In genomic region chr5:129724834-129725773, GRCm38 (mm10) we compare ENCODE assay signal across 8 mouse cellular contexts. TPM values are rescaled to one million over a fixed set of nuclear protein-coding genes. Genes with fewer than 3 reads are reported as not detected.
DNase-seq lines count a peak whose midpoint lies in the region; ATAC-seq and TF ChIP-seq lines count a peak whose summit lies in the region.

TSS of gene Nipsnap2 (plus strand) at chr5:129725063.

- H3K9ac ChIP-seq in heart, embryonic 15.5 days: peak within 1 kb of the TSS; percentile 86
- H3K9ac ChIP-seq in liver, embryonic 14.5 days (replicated peaks): peak within 1 kb of the TSS; percentile 95
- H3K9ac ChIP-seq in neural tube, embryonic 11.5 days (ENCODE audit: low read length): peak within 1 kb of the TSS; percentile 96
- peak within 1 kb of the TSS; percentile 97 for H3K9ac ChIP-seq in stomach, postnatal 0 days (ENCODE audit: low read length)

- peak within 1 kb of the TSS; percentile 97 for H3K27ac ChIP-seq in brown adipose tissue, adult 24 weeks (replicated peaks; ENCODE audit: low read depth, low read length)
- H3K27ac ChIP-seq in forebrain, embryonic 10.5 days: peak within 1 kb of the TSS; percentile 99
- H3K27ac ChIP-seq in heart, embryonic 15.5 days: peak within 1 kb of the TSS; percentile 98
- H3K27ac ChIP-seq in liver, embryonic 14.5 days: peak within 1 kb of the TSS; percentile 88
- peak within 1 kb of the TSS; percentile 92 for H3K27ac ChIP-seq in neural tube, embryonic 11.5 days (ENCODE audit: low read depth, low read length)
- H3K27ac ChIP-seq in stomach, postnatal 0 days (replicated peaks): peak within 1 kb of the TSS; percentile 99

- no peaks in the 10 kb centered on the region for H3K27me3 ChIP-seq in forebrain, embryonic 10.5 days (ENCODE audit: poor library complexity, severe bottlenecking)
- no peaks in the 10 kb centered on the region for H3K27me3 ChIP-seq in heart, embryonic 15.5 days
- no peaks in the 10 kb centered on the region for H3K27me3 ChIP-seq in liver, embryonic 14.5 days (ENCODE audit: control insufficient read depth, insufficient read depth, low read length)
- no peaks in the 10 kb centered on the region for H3K27me3 ChIP-seq in neural tube, embryonic 11.5 days (ENCODE audit: control insufficient read depth, insufficient read depth, low read length)
- H3K27me3 ChIP-seq in stomach, postnatal 0 days (ENCODE audit: control insufficient read depth, insufficient read depth, low read length): no peaks in the 10 kb centered on the region

- DNase-seq in CD4-positive, CD25-positive, alpha-beta regulatory T cell, adult 2 months (ENCODE audit: low read depth, low spot score): peak; percentile 93
- peak; percentile 95 for DNase-seq in forebrain, embryonic 10.5 days (ENCODE audit: extremely low spot score, low spot score)
- DNase-seq in kidney, postnatal 25 days: peak; percentile 88 to 96
- peak; percentile 59 to 66 (median 64) for DNase-seq in liver, embryonic 14.5 days (ENCODE audit: low read depth in 3 of 3, low spot score in 3 of 3)
- DNase-seq in neural tube, embryonic 11.5 days (ENCODE audit: low spot score): peak; percentile 95
- DNase-seq in stomach, postnatal 0 days (ENCODE audit: low spot score): peak; percentile 92

- no peak for TF ChIP-seq EP300 in liver, embryonic 14.5 days (IDR thresholded peaks at IDR 0.05; ENCODE audit: low read depth)
- TF ChIP-seq EP300 in stomach, postnatal 0 days (optimal IDR thresholded peaks at IDR 0.05): no peak

- peaks cover 5% of the 10 kb centered on the region for H3K36me3 ChIP-seq in forebrain, embryonic 10.5 days (replicated peaks)
- H3K36me3 ChIP-seq in heart, embryonic 15.5 days: peaks cover 2% of the 10 kb centered on the region; the same call in 1 of the 2 replicates
- H3K36me3 ChIP-seq in liver, embryonic 14.5 days (replicated peaks; ENCODE audit: control insufficient read depth, insufficient read depth, low read depth): no peaks in the 10 kb centered on the region; the same call in 1 of the 2 replicates
- H3K36me3 ChIP-seq in neural tube, embryonic 11.5 days (ENCODE audit: control insufficient read depth, insufficient read depth, low read length): no peaks in the 10 kb centered on the region
- no peaks in the 10 kb centered on the region for H3K36me3 ChIP-seq in stomach, postnatal 0 days (ENCODE audit: control insufficient read depth, insufficient read depth, low read length)

- ATAC-seq in heart, embryonic 15.5 days (replicated peaks; ENCODE audit: insufficient number of reproducible peaks, insufficient read depth, low FRiP score, low read depth): peak; percentile 92
- peak; percentile 86 for ATAC-seq in liver, embryonic 14.5 days (ENCODE audit: insufficient read depth)
- peak; percentile 95 for ATAC-seq in neural tube, embryonic 11.5 days (ENCODE audit: insufficient read depth, low FRiP score, low TSS enrichment)
- peak; percentile 95 for ATAC-seq in stomach, postnatal 0 days (ENCODE audit: low FRiP score, low TSS enrichment)

- H3K9me3 ChIP-seq in forebrain, embryonic 10.5 days: no peaks in the 10 kb centered on the region
- no peaks in the 10 kb centered on the region for H3K9me3 ChIP-seq in heart, embryonic 15.5 days (replicated peaks)
- no peaks in the 10 kb centered on the region for H3K9me3 ChIP-seq in liver, embryonic 14.5 days (ENCODE audit: control insufficient read depth, low read length)
- no peaks in the 10 kb centered on the region for H3K9me3 ChIP-seq in neural tube, embryonic 11.5 days (ENCODE audit: control insufficient read depth, low read length)
- H3K9me3 ChIP-seq in stomach, postnatal 0 days (ENCODE audit: control insufficient read depth, low read length): no peaks in the 10 kb centered on the region

- peaks cover 15% of the 10 kb centered on the region; the same call in 1 of the 2 replicates for H3K4me1 ChIP-seq in brown adipose tissue, adult 24 weeks (ENCODE audit: control insufficient read depth, insufficient read depth, insufficient read length, low read length)
- H3K4me1 ChIP-seq in forebrain, embryonic 10.5 days: peaks cover 37% of the 10 kb centered on the region
- H3K4me1 ChIP-seq in heart, embryonic 15.5 days (replicated peaks): peaks cover 36% of the 10 kb centered on the region
- H3K4me1 ChIP-seq in liver, embryonic 14.5 days (replicated peaks; ENCODE audit: control insufficient read depth in 2 of 2, insufficient read depth in 2 of 2, low read length in 1 of 2): peaks cover 43% of the 10 kb centered on the region in 2 experiments
- H3K4me1 ChIP-seq in neural tube, embryonic 11.5 days (ENCODE audit: control insufficient read depth, insufficient read depth, low read length): no peaks in the 10 kb centered on the region
- H3K4me1 ChIP-seq in stomach, postnatal 0 days (replicated peaks; ENCODE audit: control insufficient read depth, insufficient read depth): peaks cover 4% of the 10 kb centered on the region; the same call in 1 of the 2 replicates

- WGBS in forebrain, embryonic 10.5 days: under 1% methylated on average over 91 of the region's 93 CpGs
- under 1% methylated on average over 78 of the region's 93 CpGs for WGBS in heart, embryonic 15.5 days
- WGBS in liver, embryonic 14.5 days (ENCODE audit: insufficient replicate concordance): under 1% methylated on average over 92 of the region's 93 CpGs
- under 1% methylated on average over 72 of the region's 93 CpGs for WGBS in neural tube, embryonic 11.5 days
- WGBS in stomach, postnatal 0 days: under 1% methylated on average over 86 of the region's 93 CpGs

- TF ChIP-seq CTCF in liver, embryonic 14.5 days (IDR thresholded peaks at IDR 0.05; ENCODE audit: low read depth): peak; percentile 97
- TF ChIP-seq CTCF in stomach, postnatal 0 days (IDR thresholded peaks at IDR 0.05; ENCODE audit: low read depth): peak; percentile 98

- H3K4me3 ChIP-seq in brown adipose tissue, adult 24 weeks (ENCODE audit: insufficient read depth, low read depth, low read length): peak within 1 kb of the TSS; percentile 89
- H3K4me3 ChIP-seq in forebrain, embryonic 10.5 days: peak within 1 kb of the TSS; percentile 93
- H3K4me3 ChIP-seq in heart, embryonic 15.5 days: peak within 1 kb of the TSS; percentile 68
- H3K4me3 ChIP-seq in liver, embryonic 14.5 days (ENCODE audit: insufficient read depth in 1 of 2, low read depth in 2 of 2, low read length in 2 of 2): peak within 1 kb of the TSS; percentile 70 to 81
- peak within 1 kb of the TSS; percentile 89 for H3K4me3 ChIP-seq in neural tube, embryonic 11.5 days (ENCODE audit: low read depth, low read length)
- H3K4me3 ChIP-seq in stomach, postnatal 0 days (ENCODE audit: low read depth, low read length): peak within 1 kb of the TSS; percentile 86

- H3K4me2 ChIP-seq in heart, embryonic 15.5 days: peak within 1 kb of the TSS; percentile 60
- H3K4me2 ChIP-seq in liver, embryonic 14.5 days (ENCODE audit: low read depth): peak within 1 kb of the TSS; percentile 73
- peak within 1 kb of the TSS; percentile 38 for H3K4me2 ChIP-seq in neural tube, embryonic 11.5 days (ENCODE audit: low read depth)
- peak within 1 kb of the TSS; percentile 63 for H3K4me2 ChIP-seq in stomach, postnatal 0 days (replicated peaks; ENCODE audit: low read depth)

RNA-seq across cellular contexts. Expression of gene Nipsnap2, which starts in this region (rescaled TPM):
- 152 and 165 TPM in 2 replicates for polyA plus RNA-seq in brown adipose tissue, adult 24 weeks (2012; ENCODE audit: insufficient read depth, insufficient read length, missing spikeins)
- polyA plus RNA-seq in forebrain, embryonic 10.5 days (2016; fragmentation: Nextera tagmentation; extraction: Ambion mirVana): 75.9 and 79.4 TPM in 2 replicates
- polyA plus RNA-seq in heart, embryonic 15.5 days (2015; fragmentation: Nextera tagmentation; extraction: Ambion mirVana): 299 and 399 TPM in 2 replicates
- 8.5 and 15.9 TPM in 2 replicates for polyA plus RNA-seq in liver, embryonic 14.5 days (2012; rRNA removed)
- 22.6 and 22.8 TPM in 2 replicates for polyA plus RNA-seq in liver, embryonic 14.5 days (2014; fragmentation: Nextera tagmentation; extraction: Ambion mirVana)
- 73.7 and 73.8 TPM in 2 replicates for polyA plus RNA-seq in neural tube, embryonic 11.5 days (2014; fragmentation: Nextera tagmentation; extraction: Ambion mirVana)
- polyA plus RNA-seq in stomach, postnatal 0 days (2015; fragmentation: Nextera tagmentation; extraction: Ambion mirVana): 87.1 and 92.5 TPM in 2 replicates

Comparison
In these comparisons a context has a peak if more than half of its experiments do, and no peak if none do; other contexts are left out.
1. Peak in every context shown above with its lines: DNase-seq, ATAC-seq, H3K4me3 ChIP-seq and H3K27ac ChIP-seq.